Mouse (Mus musculus): ENCODE data around the gene Ubash3b. TPM values are rescaled to one million over a fixed set of nuclear protein-coding genes. Genes with fewer than 3 reads are reported as not detected.
A peak's percentile ranks its signal among the peaks of the same experiment; 100 is the strongest.

Ubash3b gene
- total RNA-seq, 2 experiments from 2014 or later = 2.9 to 3.7 TPM

- intact Hi-C loops (cut with DNase I) = no loop called here
- DNase-seq = no peak
Observed at GRCm38 (mm10) chr9:41021690-41022089, 139.8 kb downstream of the Ubash3b start.

DNA sequence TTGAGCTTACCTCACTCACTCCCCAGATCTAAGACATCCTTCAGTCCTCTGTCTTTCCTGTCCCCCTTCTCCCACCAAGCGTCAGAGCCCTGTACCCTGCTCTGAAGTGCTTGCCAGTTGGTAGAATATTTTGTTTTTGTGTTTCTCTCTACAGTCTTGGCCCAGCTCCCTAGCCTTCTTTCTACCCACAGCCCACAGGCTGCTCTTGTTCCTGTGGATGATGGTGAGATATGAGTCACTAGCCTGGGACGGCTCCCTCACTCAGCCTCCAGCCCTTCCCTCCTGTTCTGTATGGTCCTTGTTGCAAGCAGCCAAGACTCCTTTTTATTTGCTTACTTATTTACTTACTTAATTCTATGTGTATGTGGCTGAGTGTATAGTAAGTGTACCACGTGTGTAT, 141.0 kb downstream of the Ubash3b start:
- intact Hi-C loops (cut with DNase I) = no loop called here
- no peak for DNase-seq

- intact Hi-C loops (cut with DNase I) = no loop called here
- no peak for DNase-seq
Observed at GRCm38 (mm10) chr9:41014512-41014911, 147.0 kb downstream of the Ubash3b start.

DNA sequence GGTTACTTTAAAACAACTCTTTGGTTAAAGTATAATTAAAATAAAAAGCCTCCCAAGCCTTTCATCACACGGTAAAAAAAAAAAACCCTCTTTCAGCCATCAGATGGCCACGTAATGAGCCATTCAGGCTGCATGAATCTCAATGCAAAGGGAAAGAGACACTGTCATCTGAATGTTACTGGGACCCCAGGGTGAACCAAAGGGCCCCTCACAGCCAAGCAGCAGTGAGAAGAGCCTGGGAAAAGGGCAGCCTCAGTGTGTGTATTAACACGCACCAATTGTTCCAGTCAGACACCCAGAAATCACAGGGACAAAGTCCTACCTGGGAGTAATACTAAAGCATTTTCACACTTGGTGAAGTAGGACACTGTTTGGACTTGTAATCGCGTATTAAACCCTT, 149.0 kb downstream of the Ubash3b start:
- DNase-seq = no peak

DNA sequence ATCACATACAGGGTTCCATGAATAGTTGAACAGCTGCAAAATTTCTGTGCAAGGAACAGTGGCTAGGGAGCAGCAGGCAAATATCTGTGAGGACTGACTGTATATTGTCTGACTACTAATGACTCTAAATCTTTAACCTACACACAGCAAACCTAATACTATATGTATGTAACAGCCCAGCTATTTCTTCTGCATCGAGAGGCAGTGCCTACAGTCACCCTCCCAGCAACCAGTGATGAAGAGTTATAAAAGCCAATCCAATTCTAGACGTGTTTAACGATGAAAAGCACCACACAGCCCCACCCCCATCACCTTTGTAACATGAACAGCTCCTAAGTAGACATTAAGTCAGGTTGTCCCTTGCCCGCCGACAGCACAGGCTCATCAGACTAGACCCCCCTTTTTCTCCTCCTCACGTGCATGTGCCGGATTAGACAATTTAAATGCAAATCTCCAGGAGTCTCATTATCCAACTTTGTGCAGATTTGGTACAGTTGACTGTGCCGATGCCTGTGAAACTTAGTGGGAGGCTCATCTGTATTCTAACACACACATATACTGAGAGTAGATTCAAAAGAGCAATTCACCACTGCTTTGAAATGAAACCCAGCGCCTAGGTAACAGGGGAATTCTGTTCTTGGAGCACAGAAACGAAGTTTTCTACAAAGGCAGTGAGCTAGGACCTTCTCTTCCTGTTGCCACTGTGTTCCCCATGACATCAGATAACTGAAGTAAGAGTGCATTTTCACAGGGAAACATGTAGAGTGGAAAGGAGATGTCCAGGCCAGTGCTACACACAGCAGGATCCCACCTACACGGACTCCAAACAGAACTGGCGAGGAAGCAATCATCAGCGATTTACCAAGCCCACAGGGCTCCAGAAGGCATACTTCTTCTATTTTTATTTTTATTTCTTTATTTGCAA, 149.7 kb downstream of the Ubash3b start:
- intact Hi-C loops (cut with DNase I) = no loop called here
- DNase-seq = no peak

More for the DNA sequence above, 149.0 kb downstream of the Ubash3b start:
- intact Hi-C loops (cut with DNase I) = no loop called here

DNA sequence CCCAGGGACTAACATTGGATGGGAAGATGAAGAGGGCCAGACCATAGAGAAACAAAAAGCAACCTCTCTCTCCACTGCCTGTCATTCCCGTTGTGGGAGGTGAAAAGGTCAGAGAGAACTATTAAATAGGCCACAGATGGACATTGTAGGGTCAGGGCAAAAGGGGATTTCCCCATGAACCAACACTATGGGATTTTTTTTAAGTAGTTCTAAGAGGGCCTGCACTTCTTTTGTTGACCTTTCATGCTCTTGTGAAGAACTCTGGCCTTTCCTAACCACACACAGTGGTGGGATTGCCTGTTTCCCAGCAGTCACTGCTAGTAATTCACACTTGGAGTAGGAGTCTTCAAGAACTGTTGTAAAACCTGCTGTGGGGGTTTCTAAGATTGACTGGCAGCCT, 153.7 kb downstream of the Ubash3b start:
- intact Hi-C loops (cut with DNase I) = no loop called here
- DNase-seq = no peak

DNA sequence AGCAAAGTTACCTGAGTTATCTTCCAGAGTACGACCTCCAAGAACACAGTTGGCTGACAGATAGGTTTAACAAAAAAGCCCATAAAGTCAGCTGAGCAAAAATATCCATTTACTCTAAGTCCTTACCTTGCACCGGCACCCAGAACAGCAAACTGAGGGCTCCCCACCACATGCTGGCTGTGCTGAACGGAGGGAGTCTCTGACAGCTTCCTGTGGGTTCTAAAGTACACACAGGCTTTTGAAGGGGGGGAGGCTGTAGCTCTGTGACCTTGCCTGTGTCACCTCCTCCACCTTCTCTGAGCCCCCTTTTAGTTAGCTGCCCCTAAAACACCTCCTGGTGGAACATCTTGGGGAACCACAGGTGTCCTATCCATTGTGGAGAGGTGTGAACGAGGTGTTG, 157.1 kb downstream of the Ubash3b start, which contains the start of gene Crtam:
TSS of gene Crtam (minus strand) at position 214 of the 400 bp plus-strand sequence.
- intact Hi-C loops (cut with DNase I) = no loop called here
- no peak for DNase-seq

DNA sequence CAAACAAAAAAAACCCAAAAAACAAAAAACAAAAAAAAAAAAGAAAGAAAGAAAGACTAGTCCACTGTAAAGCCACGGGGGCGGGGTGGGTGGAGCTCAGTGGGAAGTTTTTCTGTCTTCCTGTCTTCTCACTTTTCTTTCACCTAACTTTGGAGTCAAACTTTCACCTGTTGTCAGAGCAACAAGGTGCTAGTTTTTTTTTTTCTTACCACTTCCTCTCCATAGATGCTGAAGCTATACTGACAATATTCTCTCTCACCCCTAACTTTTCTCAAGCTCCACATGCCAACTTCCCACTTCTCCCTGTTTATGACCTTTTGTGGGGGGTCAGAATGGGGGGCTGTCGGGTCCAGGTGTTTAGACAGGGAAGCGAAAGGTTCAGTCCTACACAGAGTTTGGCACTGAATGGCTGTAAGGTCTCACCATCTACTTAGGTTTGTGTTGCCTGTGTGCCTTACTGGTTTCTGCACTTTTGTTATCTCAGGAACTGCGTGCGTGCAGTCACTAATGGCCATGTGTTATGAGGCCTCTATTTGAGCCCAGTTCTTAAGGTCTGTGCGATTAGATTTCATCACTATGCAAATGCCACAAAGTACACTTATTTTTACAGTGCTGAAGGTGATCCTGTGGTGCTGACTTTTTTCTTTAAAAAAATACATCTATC, 164.2 kb downstream of the Ubash3b start:
- intact Hi-C loops (cut with DNase I) = no loop called here
- no peak for DNase-seq

GRCm38 (mm10) chr9:40994075-40994474, 167.4 kb downstream of the Ubash3b start:
- no peak for DNase-seq
- intact Hi-C loops (cut with DNase I) = loop anchor here (5.0 kb wide), 2 partner anchors 33 to 48 kb away; no protein-coding TSS in a partner anchor

DNA sequence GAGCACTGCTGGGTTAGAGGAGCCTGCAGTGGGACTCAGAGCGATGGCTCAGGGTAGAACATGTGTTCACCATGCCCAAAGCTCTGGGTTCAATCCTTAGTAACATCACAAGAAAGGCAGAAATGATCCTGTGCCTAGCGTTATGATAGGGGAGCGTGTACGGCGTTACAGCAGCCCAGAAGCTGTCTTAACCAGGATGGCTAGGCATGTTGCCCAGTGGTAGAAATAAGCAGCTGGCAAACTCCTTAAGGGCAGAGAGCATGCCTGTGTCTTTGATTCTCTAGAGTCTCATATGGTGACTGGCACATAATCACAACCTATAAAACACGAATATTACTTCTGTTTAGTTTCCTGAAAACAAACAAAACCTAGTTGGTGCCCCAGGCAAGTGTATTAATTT, 170.0 kb downstream of the Ubash3b start:
- no peak for DNase-seq
- intact Hi-C loops (cut with DNase I) = loop anchor here (5.0 kb wide), 2 partner anchors 36 to 51 kb away; no protein-coding TSS in a partner anchor

DNA sequence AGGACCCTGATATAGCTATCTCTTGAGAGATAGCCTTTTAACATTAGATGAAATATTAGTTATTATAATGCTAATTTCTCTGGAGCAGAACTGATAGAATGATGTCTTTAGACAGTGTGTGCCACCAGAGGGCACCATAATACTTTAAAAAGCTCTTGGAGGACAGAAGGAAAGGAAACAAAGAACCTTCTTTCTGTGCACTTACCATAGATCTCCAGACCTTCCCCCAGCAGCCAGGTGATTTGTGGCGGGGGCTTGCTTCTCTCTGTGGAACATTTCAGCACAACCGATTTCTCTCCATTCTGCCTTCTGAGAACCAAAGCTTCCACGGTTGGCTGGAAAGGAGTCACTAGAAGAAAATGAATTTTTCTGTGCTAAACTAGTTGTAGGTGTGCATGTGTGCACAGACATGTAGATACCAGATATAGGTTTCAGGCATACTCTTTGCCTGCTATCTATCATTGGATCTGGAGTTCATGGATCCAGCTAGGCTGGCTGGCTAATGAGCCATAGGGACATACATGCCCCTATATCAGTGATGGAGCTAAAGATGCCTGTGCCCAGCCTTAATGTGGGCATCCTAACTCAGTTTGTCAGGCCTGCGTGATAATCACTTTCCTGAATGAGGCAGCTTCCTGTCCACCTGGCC, 171.4 kb downstream of the Ubash3b start:
- intact Hi-C loops (cut with DNase I) = loop anchor here (1.0 to 5.0 kb wide), 4 partner anchors 37 to 201 kb away; no protein-coding TSS in a partner anchor
- DNase-seq = peak; percentile 58 to 80

DNA sequence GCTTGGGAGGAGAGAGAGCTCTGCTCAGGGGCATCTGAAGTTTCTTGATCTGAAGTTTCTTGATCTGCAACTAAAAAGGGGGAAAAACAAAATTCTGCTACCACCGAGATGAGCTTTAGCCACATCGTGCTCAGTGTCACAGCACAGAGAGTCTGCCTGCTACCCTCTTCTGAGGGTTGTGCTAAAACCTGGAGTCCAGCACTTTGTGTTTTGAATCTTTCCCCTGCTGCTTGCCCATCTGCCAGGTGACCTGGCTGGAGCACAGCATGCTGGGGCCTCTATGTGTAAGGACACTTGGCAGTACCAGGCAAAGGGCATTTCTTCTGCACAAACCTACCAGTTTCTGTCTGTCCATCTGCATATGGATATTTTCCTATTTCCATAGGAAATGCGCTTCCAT, 177.2 kb downstream of the Ubash3b start:
- DNase-seq = no peak
- intact Hi-C loops (cut with DNase I) = no loop called here

- intact Hi-C loops (cut with DNase I) = no loop called here
Observed at GRCm38 (mm10) chr9:40983758-40984157, 177.7 kb downstream of the Ubash3b start.

DNA sequence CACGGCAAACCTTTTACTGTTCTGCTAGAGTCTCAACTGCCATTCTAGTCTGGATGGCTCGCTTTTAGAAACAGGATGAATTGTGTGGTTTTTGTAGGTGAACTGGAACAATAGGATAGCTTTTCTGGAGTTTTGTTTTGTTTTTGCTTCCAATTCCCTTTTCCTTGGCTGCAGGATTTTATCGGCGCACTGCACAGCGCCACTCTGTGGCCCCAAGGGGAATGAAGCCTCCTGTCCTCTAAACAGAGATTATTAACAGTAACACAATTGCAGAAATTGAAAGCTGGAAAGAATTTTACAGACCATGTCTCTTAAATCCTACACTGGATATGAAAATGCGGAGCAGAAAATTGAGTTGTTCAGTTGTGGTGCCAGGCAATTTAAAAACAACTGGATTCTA, 179.0 kb downstream of the Ubash3b start:
- peak; percentile 14 to 31 for DNase-seq
- intact Hi-C loops (cut with DNase I) = loop anchor here (1.0 kb wide), 1 partner anchor 148 kb away; no protein-coding TSS in a partner anchor

More at GRCm38 (mm10) chr9:40983758-40984157, 177.7 kb downstream of the Ubash3b start:
- no peak for DNase-seq

DNA sequence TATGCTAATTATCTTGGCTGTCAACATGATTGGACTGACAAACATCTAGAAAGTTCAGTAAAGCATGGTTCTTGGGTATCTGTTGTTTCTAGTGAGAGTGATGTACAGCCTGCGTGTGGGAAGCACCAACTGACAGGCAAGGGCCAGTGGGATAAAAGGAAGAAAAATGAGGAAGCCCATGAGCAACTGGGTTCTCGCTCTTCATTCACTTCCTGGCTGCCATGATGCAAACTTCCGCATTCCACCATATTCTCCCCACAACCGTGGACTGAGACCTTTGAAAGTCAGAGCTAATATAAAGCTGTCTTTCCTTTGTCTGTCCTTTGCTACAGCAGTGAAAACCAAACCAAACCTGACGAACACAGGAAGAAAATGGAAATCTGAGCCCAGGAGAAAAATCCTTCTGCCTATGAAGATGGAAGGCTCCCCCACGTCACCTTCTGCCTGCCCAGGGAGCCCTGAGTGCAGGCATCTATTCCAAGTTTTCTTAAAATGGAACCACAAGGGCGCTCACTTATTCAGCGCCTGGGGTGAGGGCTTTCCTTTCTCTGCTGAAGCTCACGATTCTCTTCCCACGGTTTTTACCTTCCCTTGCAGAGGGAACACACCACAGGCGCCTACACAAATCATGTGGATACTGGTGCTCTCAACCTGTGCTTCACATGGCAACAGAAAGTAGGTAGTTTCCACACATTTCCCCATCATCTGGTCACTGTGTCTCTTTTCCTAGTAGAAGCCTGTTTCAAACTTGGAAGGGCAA, 187.3 kb downstream of the Ubash3b start:
- intact Hi-C loops (cut with DNase I) = no loop called here
- no peak for DNase-seq

- DNase-seq = no peak
- intact Hi-C loops (cut with DNase I) = no loop called here
Observed at GRCm38 (mm10) chr9:40964418-40964714, 197.1 kb downstream of the Ubash3b start.

DNA sequence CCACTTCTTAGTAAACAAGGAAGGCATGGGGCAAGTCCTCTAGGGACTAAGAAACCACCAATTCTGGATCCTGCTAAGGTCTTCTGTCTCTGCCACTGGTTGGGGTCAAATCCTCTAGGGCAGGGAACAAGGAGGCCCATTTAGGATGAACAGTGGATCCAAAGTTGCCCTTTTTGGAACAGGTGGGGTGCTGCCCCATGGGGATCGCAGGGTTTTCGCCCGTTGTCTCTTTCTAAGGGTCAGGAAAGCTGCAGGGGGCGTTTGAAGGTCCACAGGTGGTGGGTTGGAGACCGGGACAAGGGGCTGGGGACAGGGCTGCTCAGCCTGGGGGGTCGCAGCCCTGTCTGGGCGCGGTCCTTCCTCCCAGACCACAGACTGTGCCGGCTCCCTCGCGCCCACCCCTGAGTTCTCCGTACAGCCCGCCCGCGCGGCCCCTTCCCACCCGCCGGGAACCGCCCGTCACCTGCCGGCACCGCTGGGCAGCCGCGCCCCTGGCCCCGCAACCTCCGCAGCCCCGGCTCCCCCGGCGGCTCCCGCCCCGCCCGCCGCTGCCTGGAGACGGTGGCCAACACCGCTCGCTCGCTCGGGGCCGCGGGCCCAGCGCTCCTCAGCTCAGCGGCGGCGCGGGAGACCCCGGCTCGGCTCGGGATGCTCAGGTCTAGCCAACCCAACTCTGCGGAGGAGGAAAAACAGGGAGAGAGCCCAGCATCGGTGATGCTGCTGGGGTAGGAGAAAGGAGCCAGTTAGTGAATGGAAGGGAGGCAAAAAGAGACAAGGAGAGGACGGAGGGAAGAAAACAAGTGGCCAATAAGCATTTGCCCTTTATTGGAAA, 197.7 kb downstream of the Ubash3b start, which contains the start of gene Jhy:
TSS of gene Jhy (minus strand) at position 533 of the 832 bp plus-strand sequence.
- DNase-seq = no peak
- intact Hi-C loops (cut with DNase I) = no loop called here

DNA sequence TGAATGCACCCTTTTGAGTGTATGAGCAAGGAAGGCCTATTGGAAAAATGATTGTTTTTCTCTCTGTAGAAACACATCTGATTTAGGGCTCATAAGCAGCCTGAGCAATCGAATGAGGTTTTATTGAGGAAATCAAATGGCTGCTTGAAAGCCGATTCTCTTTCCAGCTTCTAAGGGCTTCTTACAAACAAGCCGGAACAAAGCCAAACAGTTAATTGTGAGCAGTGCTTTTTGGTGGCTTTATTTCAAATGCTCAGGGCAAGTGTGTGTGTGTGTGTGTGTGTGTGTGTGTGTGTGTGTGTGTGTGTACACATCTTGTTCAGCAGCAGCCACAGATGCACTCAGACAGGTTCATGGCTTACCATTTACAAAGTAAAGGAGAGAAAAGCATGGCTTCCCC, 200.1 kb downstream of the Ubash3b start:
- DNase-seq = no peak
- intact Hi-C loops (cut with DNase I) = no loop called here

All from heart, postnatal 10 days (tissue).